In the genomic region with DNA sequence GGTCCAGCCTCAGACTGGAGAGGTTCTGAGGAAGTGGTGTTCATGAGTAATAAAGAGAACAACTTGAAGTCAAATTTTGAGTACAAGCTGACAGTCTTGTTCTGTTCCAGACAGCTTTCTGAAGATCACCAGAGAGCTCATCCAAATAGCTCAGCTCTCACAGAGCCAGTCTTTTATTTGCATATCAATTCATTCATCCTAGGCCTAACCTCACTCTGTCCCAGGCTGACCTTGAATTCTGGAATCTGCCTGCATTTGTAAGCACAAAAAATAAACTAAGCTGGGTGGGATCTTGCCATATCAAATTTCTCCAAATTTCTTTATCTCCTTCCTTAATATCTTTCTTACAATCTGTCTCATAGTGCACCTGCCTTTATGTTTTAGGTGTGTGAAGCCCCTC, we compare ENCODE assay signal across 22 mouse cellular contexts.
DNase-seq lines count a peak whose midpoint lies in the region; TF ChIP-seq lines count a peak whose summit lies in the region.
"Had no signal": no experiment of that assay in that cellular context is flagged by ENCODE, and none has a peak within 500 bp of the region (broad histone marks: within the 10 kb centered on the region; RNA-seq: fewer than 3 reads in every experiment).

No protein-coding gene starts in this region.

- no peaks in the 10 kb centered on the region for H3K4me1 ChIP-seq in ES-E14 (ENCODE audit: control insufficient read depth in 2 of 2, insufficient read depth in 2 of 2, low read length in 2 of 2, poor library complexity in 1 of 2)

- H3K9ac ChIP-seq in ES-E14 (ENCODE audit: insufficient read depth, low read depth, low read length, poor library complexity, severe bottlenecking), result no peak overlapping the region

- no peak overlapping the region for H3K27ac ChIP-seq in ES-E14 (ENCODE audit: insufficient read depth, low read depth, low read length, poor library complexity, severe bottlenecking)

- DNase-seq in ES-CJ7 (ENCODE audit: low read depth, low spot score) (peak; percentile 73), ES-E14 (ENCODE audit: low read depth, low spot score) (peak; percentile 7), R1 (ENCODE audit: low read depth, low spot score) (peak; percentile 64), ZHBTc4 (ENCODE audit: low read depth, low spot score) (peak; percentile 51)
- no peak for DNase-seq in urinary bladder, postnatal 10 days (ENCODE audit: low spot score)
- no peak for DNase-seq in cerebellum, adult 11 months
- no peak for DNase-seq in right cerebral cortex, adult 18-20 months
- DNase-seq in thymus, postnatal 25 days, result no peak
- DNase-seq: adrenal gland, adult 2 months; adrenal gland, adult 8-10 months; adrenal gland, postnatal 10 days; adrenal gland, postnatal 14 days; adrenal gland, postnatal 25 days; adrenal gland, postnatal 36 days; B cell, adult 2 months; cerebellum, adult 11-12 months; cerebellum, adult 18-20 months; cerebellum, adult 2 months; cerebellum, adult 8-10 months; cerebellum, adult 9-10 months; cerebellum, adult 9-11 months had no signal

- in situ Hi-C loops in ES-E14 (cut with MboI; ENCODE audit: low sequenced_read_pairs in 2 of 2, unreplicated experiment in 2 of 2), result no loop called here

- H3K9me3 ChIP-seq in ES-E14 (ENCODE audit: control insufficient read depth, insufficient read depth, low read depth, low read length), result no peaks in the 10 kb centered on the region
- H3K9me3 ChIP-seq: G1E had no signal

- no peaks in the 10 kb centered on the region for H3K36me3 ChIP-seq in ES-E14 (ENCODE audit: control insufficient read depth, insufficient read depth, low read length, poor library complexity, severe bottlenecking)
- H3K36me3 ChIP-seq: G1E had no signal

- no peak overlapping the region for H3K4me3 ChIP-seq in ES-E14 (ENCODE audit: insufficient read depth in 1 of 2, low read depth in 1 of 2, low read length in 2 of 2, poor library complexity in 1 of 2, severe bottlenecking in 1 of 2)

TF ChIP-seq in ES-E14, 5 proteins besides CTCF, POLR2A, EP300 and RAD21:
- TF ChIP-seq ZNF384 (IDR thresholded peaks at IDR 0.05; ENCODE audit: low read depth, low read length), result no peak
- TF ChIP-seq ZC3H11A (IDR thresholded peaks at IDR 0.05; ENCODE audit: borderline replicate concordance, low read depth, low read length), result no peak
- no peak for TF ChIP-seq MAFK (IDR thresholded peaks at IDR 0.05; ENCODE audit: insufficient read depth, low read depth, low read length)
- no peak for TF ChIP-seq CHD2 (IDR thresholded peaks at IDR 0.05; ENCODE audit: low read depth, low read length)
- TF ChIP-seq HCFC1 (IDR thresholded peaks at IDR 0.05; ENCODE audit: borderline replicate concordance, insufficient read depth, low read length), result no peak

Comparison
In these comparisons a context has a peak if more than half of its experiments do, and no peak if none do; other contexts are left out.
1. DNase-seq: peak in ES-CJ7 (single experiment), ES-E14 (single experiment), R1 (single experiment) and ZHBTc4 (single experiment); none in urinary bladder, postnatal 10 days (single experiment), cerebellum, adult 11 months (single experiment), right cerebral cortex, adult 18-20 months (single experiment) and thymus, postnatal 25 days (single experiment).